Mouse (Mus musculus) liver, embryonic 14.5 days (tissue): Measurements from ENCODE around the gene Fam205a1. TPM values are rescaled to one million over a fixed set of nuclear protein-coding genes. Genes with fewer than 3 reads are reported as not detected.

Source experiments
- ATAC-seq: fragments of 200-750 bp; cut with Nextera tagmentation; 2 replicates; pipeline ENCODE4 v1.8.0; 2017; ENCODE audit warnings: moderate number of reproducible peaks, mild to moderate bottlenecking, moderate library complexity; ENCODE audit not compliant: insufficient read depth
- DNase-seq, 3 experiments: peaks; one replicate each; pipeline ENCODE4 v3.0.0-alpha.2; 2012 to 2013; ENCODE audit warnings: low read depth in 3 of 3, low spot score in 3 of 3
- H3K27ac ChIP-seq: fragments of 300-500 bp; sonication (generic); 2 replicates; pipeline ENCODE4 v1.5.1; 2014; ENCODE audit warnings: moderate library complexity, mild to moderate bottlenecking, control low read depth, inconsistent platforms
- H3K27me3 ChIP-seq: fragments of 300-500 bp; sonication (generic); 2 replicates; pipeline ENCODE4 v1.6.1; 2014; ENCODE audit warnings: mild to moderate bottlenecking, low read length, moderate library complexity; ENCODE audit not compliant: control insufficient read depth, insufficient read depth
- H3K36me3 ChIP-seq: fragments of 300-500 bp; sonication (generic); replicated peaks from 2 replicates; pipeline ENCODE4 v1.6.1; 2014; ENCODE audit warnings: low read depth; ENCODE audit not compliant: control insufficient read depth, insufficient read depth
- H3K4me1 ChIP-seq, 2 experiments: fragments of 200-500 bp in 1 of 2; fragments of 300-500 bp in 1 of 2; sonication (generic) in 1 of 2; replicated peaks; 2 replicates each; pipeline ENCODE4 v1.6.1; 2012 to 2014; ENCODE audit warnings: antibody characterized with exemption in 1 of 2, inconsistent platforms in 1 of 2, low read length in 1 of 2; ENCODE audit not compliant: control insufficient read depth in 2 of 2, insufficient read depth in 2 of 2
- H3K4me2 ChIP-seq: fragments of 300-500 bp; sonication (generic); 2 replicates; pipeline ENCODE4 v1.6.1; 2014; ENCODE audit warnings: low read depth, mild to moderate bottlenecking, control low read depth, moderate library complexity
- H3K4me3 ChIP-seq, 2 experiments: fragments of 200-500 bp in 1 of 2; fragments of 300-500 bp in 1 of 2; sonication (generic) in 1 of 2; 2 replicates each; pipeline ENCODE4 v1.5.1; 2012 to 2014; ENCODE audit warnings: low read depth in 2 of 2, low read length in 2 of 2, mild to moderate bottlenecking in 2 of 2, control low read depth in 1 of 2, inconsistent platforms in 1 of 2, moderate library complexity in 1 of 2; ENCODE audit not compliant: insufficient read depth in 1 of 2
- H3K9ac ChIP-seq: fragments of 300-500 bp; sonication (generic); replicated peaks from 2 replicates; pipeline ENCODE4 v1.6.1; 2014; ENCODE audit warnings: mild to moderate bottlenecking, control low read depth, moderate library complexity
- H3K9me3 ChIP-seq: fragments of 300-500 bp; sonication (generic); 2 replicates; pipeline ENCODE4 v1.6.1; 2016; ENCODE audit warnings: low read length, mixed read lengths; ENCODE audit not compliant: control insufficient read depth
- CTCF ChIP-seq: IDR thresholded peaks from 2 replicates; pipeline ENCODE4 v1.5.1; 2016; ENCODE audit warnings: antibody characterized with exemption, low read depth, control low read depth
- EP300 ChIP-seq: IDR thresholded peaks from 2 replicates; pipeline ENCODE4 v1.6.1; 2016; ENCODE audit warnings: antibody characterized with exemption, low read depth
- WGBS: fragments of 180-500 bp; shearing (Covaris S2); extraction: QIAGEN DNeasy Blood & Tissue Kit; methylation state at CpG from one replicate; pipeline ENCODE4 v1.1.7; 2014; ENCODE audit not compliant: insufficient replicate concordance; 5-methylcytosine and 5-hydroxymethylcytosine counted together
- polyA plus RNA-seq, 2 experiments: library from polyadenylated mRNA; depleted of rRNA in 1 of 2; stranded (reverse) in 1 of 2; unstranded in 1 of 2; fragments of >200 nt; fragmentation: Nextera tagmentation in 1 of 2; extraction: Ambion mirVana in 1 of 2; gene quantifications; 2 replicates each; pipeline versions ENCODE4 v1.2.1 to v1.2.3; 2012 to 2014

Gene Fam205a1
- polyA plus RNA-seq, 2 experiments: 0.04 to 0.21 TPM

GRCm38 (mm10) chr4:42895118-42895517, 41.4 kb upstream of the Fam205a1 start:
- H3K27ac ChIP-seq: no peak overlapping the region
- ATAC-seq (no peak), DNase-seq (no peak)
- H3K4me2 ChIP-seq: no peak overlapping the region
- no peaks in the 10 kb centered on the region for H3K9me3 ChIP-seq
- H3K9ac ChIP-seq: no peak overlapping the region
- no peak for TF ChIP-seq EP300
- no peak for TF ChIP-seq CTCF
- H3K36me3 ChIP-seq: no peaks in the 10 kb centered on the region
- H3K4me3 ChIP-seq: no peak overlapping the region
- WGBS: 76% methylated on average over 7 of the region's 7 CpGs
- no peaks in the 10 kb centered on the region; a peak in 1 of 4 replicates for H3K4me1 ChIP-seq
- H3K27me3 ChIP-seq: no peaks in the 10 kb centered on the region

GRCm38 (mm10) chr4:42891176-42891575, 37.5 kb upstream of the Fam205a1 start:
- Histone ChIP-seq H3K27me3 (no peaks in the 10 kb centered on the region), H3K4me2 (no peak overlapping the region), H3K4me1 (no peaks in the 10 kb centered on the region; a peak in 1 of 4 replicates), H3K9ac (no peak overlapping the region), H3K27ac (no peak overlapping the region), H3K9me3 (no peaks in the 10 kb centered on the region), H3K4me3 (no peak overlapping the region), H3K36me3 (no peaks in the 10 kb centered on the region)
- WGBS: 66% methylated on average over 7 of the region's 7 CpGs
- ATAC-seq (no peak), DNase-seq (no peak)
- TF ChIP-seq EP300: no peak
- TF ChIP-seq CTCF: no peak

GRCm38 (mm10) chr4:42888806-42889205, 35.1 kb upstream of the Fam205a1 start:
- Histone ChIP-seq H3K4me1 (no peaks in the 10 kb centered on the region; a peak in 1 of 4 replicates), H3K9me3 (no peaks in the 10 kb centered on the region), H3K36me3 (no peaks in the 10 kb centered on the region), H3K4me2 (no peak overlapping the region), H3K27me3 (no peaks in the 10 kb centered on the region), H3K4me3 (no peak overlapping the region), H3K9ac (no peak overlapping the region), H3K27ac (no peak overlapping the region)
- DNase-seq (no peak), ATAC-seq (no peak)
- TF ChIP-seq CTCF (no peak), EP300 (no peak)
- WGBS: 79% methylated on average over 6 of the region's 6 CpGs

- Histone ChIP-seq H3K27me3 (no peaks in the 10 kb centered on the region), H3K4me2 (no peak overlapping the region), H3K4me3 (no peak overlapping the region), H3K4me1 (no peaks in the 10 kb centered on the region; a peak in 1 of 4 replicates), H3K36me3 (no peaks in the 10 kb centered on the region), H3K9ac (no peak overlapping the region), H3K9me3 (no peaks in the 10 kb centered on the region), H3K27ac (no peak overlapping the region)
- DNase-seq (no peak), ATAC-seq (no peak)
- 73% methylated on average over 6 of the region's 6 CpGs for WGBS
- TF ChIP-seq CTCF: no peak
Observed at GRCm38 (mm10) chr4:42886926-42887325, 33.2 kb upstream of the Fam205a1 start.

DNA sequence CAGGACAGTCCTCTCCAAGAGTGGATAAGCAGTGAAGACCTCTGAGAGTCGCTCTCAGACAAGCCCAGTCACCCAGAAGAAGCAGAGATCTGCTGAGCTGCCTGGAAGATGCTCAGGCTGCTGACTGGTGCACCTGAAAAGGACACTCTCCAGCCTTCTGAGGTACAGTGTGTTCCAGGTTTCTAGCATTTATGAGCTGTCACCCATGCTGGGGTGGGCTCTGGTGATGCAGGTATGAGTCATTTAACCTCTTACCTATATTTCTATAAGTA, 26.9 kb upstream of the Fam205a1 start:
- Histone ChIP-seq H3K9me3 (no peaks in the 10 kb centered on the region), H3K27ac (peak overlapping the region; percentile 85), H3K36me3 (no peaks in the 10 kb centered on the region), H3K27me3 (no peaks in the 10 kb centered on the region), H3K4me3 (peak overlapping the region; percentile 64 to 79), H3K4me1 (peaks cover 23 to 37% of the 10 kb centered on the region in 2 experiments), H3K4me2 (peak overlapping the region; percentile 66), H3K9ac (peak overlapping the region; percentile 82)
- DNase-seq (no peak), ATAC-seq (peak; percentile 76)
- 17% methylated on average over 1 of the region's 1 CpGs for WGBS
- no peak for TF ChIP-seq CTCF
- TF ChIP-seq EP300: no peak
